Mouse (Mus musculus) brown adipose tissue, adult 24 weeks (tissue): ENCODE data around the gene Myo3b. TPM values are rescaled to one million over a fixed set of nuclear protein-coding genes. Genes with fewer than 3 reads are reported as not detected.
"Not testable (repeated sequence)": the region's sequence is repeated elsewhere in the genome, so short reads cannot be mapped to it uniquely, and the experiment has no call there.

ENCODE experiments used
- H3K27ac ChIP-seq: fragments of 200-500 bp; replicated peaks from 2 replicates; pipeline ENCODE4 v1.5.1; 2012; ENCODE audit warnings: low read depth, mild to moderate bottlenecking, low read length
- H3K4me1 ChIP-seq: fragments of 200-500 bp; 2 replicates; pipeline ENCODE4 v1.6.1; 2012; ENCODE audit warnings: low read length, mixed read lengths; ENCODE audit not compliant: control insufficient read depth, insufficient read depth, insufficient read length
- H3K4me3 ChIP-seq: fragments of 200-500 bp; 2 replicates; pipeline ENCODE4 v1.5.1; 2012; ENCODE audit warnings: low read depth, mild to moderate bottlenecking, low read length, moderate library complexity; ENCODE audit not compliant: insufficient read depth
- polyA plus RNA-seq: library from polyadenylated mRNA; stranded (reverse); fragments of >200 nt; gene quantifications from 2 replicates; pipeline ENCODE4 v1.2.4, GENCODE M21; 2012; ENCODE audit not compliant: missing spikeins, insufficient read depth, insufficient read length

The Myo3b gene
- not detected in 2 replicates for polyA plus RNA-seq

- H3K4me1 ChIP-seq = no peaks in the 10 kb centered on the region
- no peak within 1 kb of the TSS for H3K27ac ChIP-seq
- no peak within 1 kb of the TSS for H3K4me3 ChIP-seq
Measured at GRCm38 (mm10) chr2:70038752-70039151, at the start of gene Myo3b. TSS of gene Myo3b (plus strand) at chr2:70039126.

- Histone ChIP-seq H3K4me3 (no peak overlapping the region), H3K27ac (no peak overlapping the region), H3K4me1 (no peaks in the 10 kb centered on the region)
Measured at GRCm38 (mm10) chr2:69989224-69989623, 49.7 kb upstream of the Myo3b start.

- Histone ChIP-seq H3K4me1 (no peaks in the 10 kb centered on the region), H3K4me3 (no peak overlapping the region), H3K27ac (no peak overlapping the region)
Measured at GRCm38 (mm10) chr2:69990647-69991046, 48.3 kb upstream of the Myo3b start.

- H3K4me1 ChIP-seq, H3K27ac ChIP-seq, H3K4me3 ChIP-seq: not testable (repeated sequence)
Measured at GRCm38 (mm10) chr2:69994082-69994736, 44.7 kb upstream of the Myo3b start.

DNA sequence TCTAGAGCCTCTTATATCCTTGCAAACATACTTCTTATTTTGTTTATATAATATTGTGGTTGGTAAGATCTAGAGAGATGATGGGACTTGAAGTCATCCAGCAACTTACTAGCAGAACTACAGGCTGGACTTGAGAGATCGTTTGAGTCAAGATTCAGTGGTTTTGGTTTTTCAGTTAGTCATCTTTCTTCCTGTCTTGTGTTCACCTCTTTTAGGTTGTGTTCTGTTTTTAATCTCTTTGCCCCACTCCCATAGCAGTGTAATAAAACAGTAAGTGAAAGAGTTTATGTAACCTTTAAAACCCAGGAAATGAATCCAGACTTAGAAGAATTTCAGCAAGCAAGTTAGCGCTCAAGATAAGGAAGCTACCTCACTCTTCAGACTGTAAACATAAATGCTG lies 44.1 kb upstream of the Myo3b start:
- no peaks in the 10 kb centered on the region for H3K4me1 ChIP-seq
- no peak overlapping the region for H3K4me3 ChIP-seq
- H3K27ac ChIP-seq = no peak overlapping the region

DNA sequence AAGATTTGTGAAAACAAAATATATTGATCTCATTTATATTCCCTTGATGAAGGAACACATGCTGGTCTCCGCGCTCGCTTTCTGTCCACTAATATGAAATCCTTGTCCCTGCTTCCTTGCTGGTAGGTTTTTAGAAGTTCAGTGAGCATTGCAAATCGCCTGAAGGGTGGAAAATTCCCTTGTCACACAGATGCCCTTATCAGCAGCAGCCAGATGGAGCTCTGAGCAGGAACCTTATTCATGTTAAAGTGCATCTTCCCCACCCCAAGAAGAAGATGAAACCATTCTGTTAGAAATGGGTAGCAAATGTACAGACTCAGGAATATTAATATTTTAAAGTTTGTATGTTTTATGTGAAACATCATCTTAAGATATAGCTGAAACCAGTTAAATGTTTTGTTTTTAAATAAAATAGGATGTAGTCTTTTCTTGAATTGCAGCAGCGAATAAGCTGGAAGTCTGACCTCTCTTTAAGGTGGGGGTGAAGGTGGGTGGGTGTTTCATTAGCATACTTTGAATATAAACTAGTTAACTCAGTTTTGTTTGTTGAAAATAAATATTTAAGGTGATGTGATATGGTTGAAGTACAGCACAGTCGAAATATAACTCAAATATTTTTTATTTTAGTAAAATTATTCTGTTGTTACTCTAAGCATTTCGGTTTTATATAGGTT lies 39.7 kb upstream of the Myo3b start:
- no peak overlapping the region for H3K4me3 ChIP-seq
- no peak overlapping the region for H3K27ac ChIP-seq
- H3K4me1 ChIP-seq = no peaks in the 10 kb centered on the region

- Histone ChIP-seq H3K4me3 (no peak overlapping the region), H3K27ac (no peak overlapping the region), H3K4me1 (no peaks in the 10 kb centered on the region)
Measured at GRCm38 (mm10) chr2:70000316-70000715, 38.6 kb upstream of the Myo3b start.

DNA sequence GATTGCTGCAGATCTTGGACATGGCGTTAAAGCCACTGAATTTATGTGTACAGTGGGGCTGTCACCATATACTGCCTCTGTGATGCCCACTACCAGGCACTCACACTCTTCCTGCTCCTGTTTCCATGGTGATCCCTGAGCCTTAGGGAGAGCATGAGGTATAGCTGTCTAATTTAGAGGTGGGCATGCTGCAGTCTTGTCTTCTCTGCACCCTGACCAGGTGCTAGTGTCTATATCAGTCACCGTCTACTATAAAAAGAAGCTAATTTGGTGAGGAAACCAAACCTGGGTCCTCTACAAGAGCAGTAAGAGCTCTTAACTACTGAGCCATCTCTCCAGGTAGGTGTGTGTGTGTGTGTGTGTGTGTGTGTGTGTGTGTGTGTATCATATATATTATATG lies 32.4 kb upstream of the Myo3b start:
- no peaks in the 10 kb centered on the region for H3K4me1 ChIP-seq
- H3K27ac ChIP-seq = no peak overlapping the region
- no peak overlapping the region for H3K4me3 ChIP-seq

- no peaks in the 10 kb centered on the region for H3K4me1 ChIP-seq
- no peak overlapping the region for H3K4me3 ChIP-seq
- H3K27ac ChIP-seq = no peak overlapping the region
Measured at GRCm38 (mm10) chr2:70012941-70013340, 26.0 kb upstream of the Myo3b start.

DNA sequence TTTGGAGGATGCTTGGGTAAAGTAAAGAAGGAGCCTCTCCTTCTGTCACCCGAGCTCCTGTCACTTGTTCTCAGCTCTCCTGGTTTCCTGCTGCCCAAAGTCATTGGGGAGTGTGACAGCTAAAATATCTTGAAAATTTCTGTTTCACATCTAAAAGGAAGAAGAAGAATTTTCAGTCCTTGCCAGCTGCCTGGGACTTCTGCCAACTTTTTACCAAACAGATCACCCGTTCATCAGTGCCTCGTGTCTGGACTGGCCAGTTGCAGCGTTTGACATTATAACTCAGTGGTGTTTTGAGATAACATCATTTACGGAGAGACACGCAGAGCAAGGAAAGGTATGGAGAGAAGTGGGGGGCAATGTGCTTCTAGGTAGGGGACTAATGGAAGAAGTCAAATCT lies 20.7 kb upstream of the Myo3b start:
- Histone ChIP-seq H3K27ac (no peak overlapping the region), H3K4me3 (no peak overlapping the region), H3K4me1 (no peaks in the 10 kb centered on the region)

DNA sequence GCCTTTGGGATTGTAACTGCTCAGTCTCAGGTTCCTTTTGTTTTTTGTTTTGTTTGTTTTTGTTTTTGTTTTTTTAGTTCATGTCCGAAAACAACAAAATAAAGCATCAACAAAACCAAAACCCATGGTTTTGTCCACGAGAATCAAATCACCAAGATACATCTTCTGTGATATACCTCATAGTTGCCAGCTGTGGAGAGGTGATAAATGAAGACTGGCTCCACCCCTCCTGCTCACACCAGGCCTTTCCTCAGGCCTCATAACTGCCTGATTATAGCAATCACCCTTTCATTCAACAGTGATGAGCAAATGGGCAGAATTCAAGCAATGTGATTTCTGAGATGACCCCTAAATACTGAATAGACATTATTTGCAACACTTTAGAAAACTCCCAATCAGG lies 14.5 kb upstream of the Myo3b start:
- Histone ChIP-seq H3K27ac (no peak overlapping the region), H3K4me3 (no peak overlapping the region)

GRCm38 (mm10) chr2:70025711-70026110 lies 13.2 kb upstream of the Myo3b start:
- Histone ChIP-seq H3K27ac (no peak overlapping the region), H3K4me3 (no peak overlapping the region), H3K4me1 (no peaks in the 10 kb centered on the region)

More for the DNA sequence above, 14.5 kb upstream of the Myo3b start:
- H3K4me1 ChIP-seq = no peaks in the 10 kb centered on the region

- Histone ChIP-seq H3K27ac (no peak overlapping the region), H3K4me1 (no peaks in the 10 kb centered on the region), H3K4me3 (no peak overlapping the region)
Measured at GRCm38 (mm10) chr2:70031472-70031871, 7.5 kb upstream of the Myo3b start.

DNA sequence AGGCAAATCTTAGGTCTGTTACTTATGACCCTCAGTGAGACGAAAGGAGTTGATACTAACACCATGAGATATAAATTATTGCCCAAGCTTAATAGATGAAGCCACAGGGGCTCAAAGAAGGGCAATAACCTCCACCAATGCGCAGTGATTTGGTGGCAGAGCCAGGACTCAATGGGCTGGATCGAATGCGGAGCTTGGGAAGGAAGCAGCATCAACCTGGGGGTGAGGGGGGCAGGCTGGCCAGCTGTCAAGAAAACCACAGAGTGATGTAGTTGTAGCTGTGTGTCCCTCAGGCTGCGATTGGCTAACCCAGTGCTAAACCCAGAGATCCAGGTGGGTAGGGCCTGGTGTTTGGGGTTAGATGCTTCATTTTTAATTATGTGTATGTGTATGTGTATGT lies 4.0 kb upstream of the Myo3b start:
- Histone ChIP-seq H3K27ac (no peak overlapping the region), H3K4me3 (no peak overlapping the region), H3K4me1 (no peaks in the 10 kb centered on the region)

DNA sequence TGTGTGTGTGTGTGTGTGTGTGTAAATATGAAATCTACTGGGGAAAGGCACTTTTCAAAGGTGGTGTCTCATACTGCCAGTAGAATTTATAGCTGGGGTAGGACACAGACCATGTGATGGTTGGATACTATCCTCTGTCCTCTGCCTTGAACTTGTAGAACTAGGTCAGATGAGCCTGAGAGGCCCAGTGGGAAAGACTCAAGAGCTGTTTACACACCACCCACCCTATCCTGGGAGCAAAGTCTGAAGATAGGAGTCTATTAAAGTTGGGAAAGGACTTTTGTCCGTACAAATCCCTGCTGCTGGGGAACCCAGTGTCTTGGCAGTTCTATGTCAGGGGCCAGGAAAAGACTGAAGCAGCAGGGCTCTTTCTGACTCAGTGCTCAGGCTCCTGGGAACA lies 3.6 kb upstream of the Myo3b start:
- Histone ChIP-seq H3K4me1 (no peaks in the 10 kb centered on the region), H3K4me3 (no peak overlapping the region), H3K27ac (no peak overlapping the region)

DNA sequence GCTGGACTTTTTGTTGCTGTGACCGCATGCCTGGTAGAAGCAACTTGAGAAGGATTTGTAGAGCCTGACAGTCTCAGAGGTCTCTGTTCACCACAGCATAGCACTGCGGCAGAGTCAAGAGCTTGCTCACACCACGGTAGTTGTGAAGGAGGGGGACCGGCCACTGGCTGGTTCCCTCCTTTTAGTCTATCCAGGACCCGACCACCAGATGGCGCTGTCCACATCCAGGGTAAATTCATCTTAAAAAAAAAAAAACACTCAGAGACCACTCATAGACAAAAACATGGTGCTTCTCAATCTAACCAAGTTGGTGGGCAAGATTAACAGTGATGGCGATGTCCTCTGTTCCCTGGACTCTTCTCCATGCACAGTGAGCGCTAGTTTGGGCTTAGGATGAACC lies 1.7 kb upstream of the Myo3b start:
- Histone ChIP-seq H3K27ac (no peak overlapping the region), H3K4me1 (no peaks in the 10 kb centered on the region), H3K4me3 (no peak overlapping the region)
